Mouse (Mus musculus) embryonic fibroblast, embryonic 13.5 days (primary cell): ENCODE data around the gene Epha8. TPM values are rescaled to one million over a fixed set of nuclear protein-coding genes. Genes with fewer than 3 reads are reported as not detected.
A peak's percentile ranks its signal among the peaks of the same experiment; 100 is the strongest.

Source experiments
- H3K27ac ChIP-seq: 2 replicates; pipeline ENCODE4 v1.5.1; 2012; ENCODE audit warnings: low read length, control low read depth, inconsistent platforms; ENCODE audit not compliant: insufficient read depth
- H3K4me1 ChIP-seq: 2 replicates; pipeline ENCODE4 v1.6.1; 2011; ENCODE audit warnings: low read length; ENCODE audit not compliant: control insufficient read depth, insufficient read depth
- H3K4me3 ChIP-seq: 2 replicates; pipeline ENCODE4 v1.5.1; 2011; ENCODE audit warnings: mild to moderate bottlenecking, control low read depth, low read length; ENCODE audit not compliant: insufficient read depth
- CTCF ChIP-seq: IDR thresholded peaks from 2 replicates; pipeline ENCODE4 v1.5.1; 2011; ENCODE audit warnings: mild to moderate bottlenecking, control low read depth, low read length, moderate library complexity, borderline replicate concordance; ENCODE audit not compliant: insufficient read depth
- POLR2A ChIP-seq: IDR thresholded peaks from 2 replicates; pipeline ENCODE4 v1.6.1; 2011; ENCODE audit warnings: low read depth, mild to moderate bottlenecking, control low read depth, low read length, moderate library complexity
- polyA plus RNA-seq: library from polyadenylated mRNA; stranded (reverse); fragments of >200 nt; gene quantifications from 2 replicates; pipeline ENCODE4 v1.2.4, GENCODE M21; 2011; ENCODE audit warnings: low read depth; ENCODE audit not compliant: missing spikeins, insufficient read length

Epha8 gene
- polyA plus RNA-seq, 1 experiment, result not detected

- Histone ChIP-seq H3K4me3 (no peak overlapping the region), H3K27ac (no peak overlapping the region), H3K4me1 (no peaks in the 10 kb centered on the region)
- TF ChIP-seq POLR2A (no peak), CTCF (no peak)
These were observed 44.8 kb downstream of the Epha8 start for GRCm38 (mm10) chr4:136911804-136912203.

GRCm38 (mm10) chr4:136911211-136911646 is 45.4 kb downstream of the Epha8 start:
- Histone ChIP-seq H3K4me1 (no peaks in the 10 kb centered on the region), H3K4me3 (no peak overlapping the region)

GRCm38 (mm10) chr4:136907809-136908208 is 48.8 kb downstream of the Epha8 start:
- Histone ChIP-seq H3K4me1 (no peaks in the 10 kb centered on the region), H3K4me3 (no peak overlapping the region), H3K27ac (no peak overlapping the region)
- TF ChIP-seq CTCF (no peak), POLR2A (no peak)

More at GRCm38 (mm10) chr4:136911211-136911646, 45.4 kb downstream of the Epha8 start:
- no peak for TF ChIP-seq CTCF
- no peak overlapping the region for H3K27ac ChIP-seq

- Histone ChIP-seq H3K4me1 (no peaks in the 10 kb centered on the region), H3K4me3 (no peak overlapping the region)
- TF ChIP-seq CTCF, result peak; percentile 84; the same call in 1 of the 2 replicates
- no peak for TF ChIP-seq POLR2A
These were observed 49.6 kb downstream of the Epha8 start for GRCm38 (mm10) chr4:136907033-136907432.

GRCm38 (mm10) chr4:136904767-136905539 is 51.7 kb downstream of the Epha8 start:
- no peak overlapping the region for H3K27ac ChIP-seq
- H3K4me1 ChIP-seq, result no peaks in the 10 kb centered on the region
- TF ChIP-seq POLR2A (no peak), CTCF (no peak)

More at GRCm38 (mm10) chr4:136907033-136907432, 49.6 kb downstream of the Epha8 start:
- no peak overlapping the region for H3K27ac ChIP-seq

GRCm38 (mm10) chr4:136899154-136899553 is 57.5 kb downstream of the Epha8 start:
- Histone ChIP-seq H3K27ac (no peak overlapping the region), H3K4me1 (no peaks in the 10 kb centered on the region), H3K4me3 (no peak overlapping the region)
- no peak for TF ChIP-seq CTCF
- TF ChIP-seq POLR2A, result no peak

More at GRCm38 (mm10) chr4:136904767-136905539, 51.7 kb downstream of the Epha8 start:
- no peak overlapping the region for H3K4me3 ChIP-seq

- TF ChIP-seq CTCF, result no peak
- no peak for TF ChIP-seq POLR2A
- Histone ChIP-seq H3K27ac (no peak within 1 kb of the TSS), H3K4me3 (no peak within 1 kb of the TSS), H3K4me1 (no peaks in the 10 kb centered on the region)
These were observed 58.0 kb downstream of the Epha8 start, which contains the start of gene C1qa for GRCm38 (mm10) chr4:136898637-136899036. C1qa (minus strand) TSS chr4:136898803.

- Histone ChIP-seq H3K4me3 (no peak overlapping the region), H3K27ac (no peak overlapping the region), H3K4me1 (no peaks in the 10 kb centered on the region)
- no peak for TF ChIP-seq CTCF
- TF ChIP-seq POLR2A, result no peak
These were observed 58.5 kb downstream of the Epha8 start for GRCm38 (mm10) chr4:136898084-136898598.

- Histone ChIP-seq H3K4me1 (no peaks in the 10 kb centered on the region), H3K27ac (no peak overlapping the region), H3K4me3 (no peak overlapping the region)
- TF ChIP-seq POLR2A, result no peak
- no peak for TF ChIP-seq CTCF
These were observed 60.2 kb downstream of the Epha8 start for GRCm38 (mm10) chr4:136896461-136896860.

GRCm38 (mm10) chr4:136895861-136896260 is 60.8 kb downstream of the Epha8 start:
- no peak overlapping the region for H3K27ac ChIP-seq
- H3K4me1 ChIP-seq, result no peaks in the 10 kb centered on the region
- TF ChIP-seq CTCF (no peak), POLR2A (no peak)
- no peak overlapping the region for H3K4me3 ChIP-seq

GRCm38 (mm10) chr4:136894821-136895220 is 61.8 kb downstream of the Epha8 start:
- Histone ChIP-seq H3K27ac (no peak overlapping the region), H3K4me3 (no peak overlapping the region), H3K4me1 (no peaks in the 10 kb centered on the region)
- TF ChIP-seq CTCF, result no peak
- no peak for TF ChIP-seq POLR2A
